Mouse (Mus musculus) forebrain, embryonic 10.5 days (tissue): ENCODE results near the gene Rps13. TPM values are rescaled to one million over a fixed set of nuclear protein-coding genes. Genes with fewer than 3 reads are reported as not detected.

Source experiments
- DNase-seq: peaks from one replicate; pipeline ENCODE4 v3.0.0-alpha.2; 2017; ENCODE audit warnings: low spot score; ENCODE audit errors: extremely low spot score
- H3K27ac ChIP-seq: fragments of 300-500 bp; sonication (generic); 2 replicates; pipeline ENCODE4 v1.5.1; 2016; ENCODE audit warnings: mild to moderate bottlenecking
- H3K27me3 ChIP-seq: fragments of 300-500 bp; sonication (generic); 2 replicates; pipeline ENCODE4 v1.6.1; 2016; ENCODE audit warnings: mild to moderate bottlenecking; ENCODE audit not compliant: poor library complexity, severe bottlenecking
- H3K36me3 ChIP-seq: fragments of 300-500 bp; sonication (generic); replicated peaks from 2 replicates; pipeline ENCODE4 v1.6.1; 2016; ENCODE audit warnings: mild to moderate bottlenecking, moderate library complexity
- H3K4me1 ChIP-seq: fragments of 300-500 bp; sonication (generic); 2 replicates; pipeline ENCODE4 v1.6.1; 2016
- H3K4me3 ChIP-seq: fragments of 300-500 bp; sonication (generic); 2 replicates; pipeline ENCODE4 v1.5.1; 2016; ENCODE audit warnings: mild to moderate bottlenecking, moderate library complexity
- H3K9me3 ChIP-seq: fragments of 300-500 bp; sonication (generic); 2 replicates; pipeline ENCODE4 v1.6.1; 2016; ENCODE audit warnings: mild to moderate bottlenecking, moderate library complexity
- WGBS: fragments of 180-500 bp; shearing (Covaris S2); methylation state at CpG from one replicate; pipeline ENCODE4 v1.1.7; 2016; 5-methylcytosine and 5-hydroxymethylcytosine counted together
- polyA plus RNA-seq: library from polyadenylated mRNA; unstranded; fragments of >200 nt; fragmentation: Nextera tagmentation; extraction: Ambion mirVana; gene quantifications from 2 replicates; pipeline ENCODE4 v1.2.1, GENCODE M21; 2016

Gene Rps13
- polyA plus RNA-seq, 1 experiment from 2014 or later = 840 TPM

- Histone ChIP-seq H3K36me3 (no peaks in the 10 kb centered on the region), H3K27me3 (no peaks in the 10 kb centered on the region), H3K4me3 (no peak overlapping the region), H3K9me3 (no peaks in the 10 kb centered on the region), H3K27ac (peak overlapping the region; percentile 70), H3K4me1 (peaks cover 81% of the 10 kb centered on the region)
- 67% methylated on average over 11 of the region's 11 CpGs for WGBS
- DNase-seq = no peak
Observed at GRCm38 (mm10) chr7:116286611-116287355, 47.2 kb downstream of the Rps13 start.

- no peak overlapping the region for H3K4me3 ChIP-seq
- H3K9me3 ChIP-seq = no peaks in the 10 kb centered on the region
- no peaks in the 10 kb centered on the region for H3K36me3 ChIP-seq
- no peak for DNase-seq
- 83% methylated on average over 12 of the region's 12 CpGs for WGBS
- H3K4me1 ChIP-seq = peaks cover 87% of the 10 kb centered on the region
- H3K27ac ChIP-seq = peak overlapping the region; percentile 70
- no peaks in the 10 kb centered on the region for H3K27me3 ChIP-seq
Observed at GRCm38 (mm10) chr7:116286173-116286572, 47.8 kb downstream of the Rps13 start.

GRCm38 (mm10) chr7:116285216-116285615, 48.8 kb downstream of the Rps13 start:
- Histone ChIP-seq H3K9me3 (no peaks in the 10 kb centered on the region), H3K27me3 (no peaks in the 10 kb centered on the region), H3K36me3 (no peaks in the 10 kb centered on the region), H3K27ac (peak overlapping the region; percentile 37; the same call in 1 of the 2 replicates), H3K4me3 (no peak overlapping the region), H3K4me1 (peaks cover 94% of the 10 kb centered on the region)
- no peak for DNase-seq
- WGBS = 69% methylated on average over 1 of the region's 1 CpGs

GRCm38 (mm10) chr7:116282755-116283154, 51.2 kb downstream of the Rps13 start:
- peak overlapping the region; percentile 86 for H3K27ac ChIP-seq
- no peaks in the 10 kb centered on the region for H3K36me3 ChIP-seq
- DNase-seq = peak; percentile 85
- no peaks in the 10 kb centered on the region for H3K9me3 ChIP-seq
- peaks cover 100% of the 10 kb centered on the region for H3K4me1 ChIP-seq
- H3K27me3 ChIP-seq = no peaks in the 10 kb centered on the region
- peak overlapping the region; percentile 30 for H3K4me3 ChIP-seq
- 10% methylated on average over 11 of the region's 11 CpGs for WGBS

Other genes starting within 250 kb of the Rps13 start
- gene Gm4353, start 249.6 kb downstream of the Rps13 start, polyA plus RNA-seq = 1.0 TPM in 2 replicates
- 27.7 and 28.3 TPM in 2 replicates for gene Plekha7, start 25.8 kb downstream of the Rps13 start, polyA plus RNA-seq
- 33.9 and 35.5 TPM in 2 replicates for gene Pik3c2a, start 109.3 kb upstream of the Rps13 start, polyA plus RNA-seq
- gene Nucb2, start 170.2 kb upstream of the Rps13 start, polyA plus RNA-seq = 10.1 and 12.7 TPM in 2 replicates